Mouse (Mus musculus) olfactory bulb, adult 2 months (tissue): ENCODE measurements around the gene Art1. TPM values are rescaled to one million over a fixed set of nuclear protein-coding genes. Genes with fewer than 3 reads are reported as not detected.

Source experiments
- H3K27ac ChIP-seq: fragments of 200-500 bp; 2 replicates; pipeline ENCODE4 v1.5.1; 2012; ENCODE audit warnings: low read depth, low read length; ENCODE audit not compliant: insufficient read depth
- H3K4me1 ChIP-seq: fragments of 200-500 bp; 2 replicates; pipeline ENCODE4 v1.6.1; 2012; ENCODE audit warnings: low read length; ENCODE audit not compliant: control insufficient read depth, insufficient read depth
- H3K4me3 ChIP-seq: fragments of 200-500 bp; 2 replicates; pipeline ENCODE4 v1.5.1; 2012; ENCODE audit warnings: mild to moderate bottlenecking, low read depth, low read length, moderate library complexity; ENCODE audit not compliant: insufficient read depth
- CTCF ChIP-seq: fragments of 200-500 bp; IDR thresholded peaks from 2 replicates; pipeline ENCODE4 v1.5.1; 2012; ENCODE audit warnings: low read depth, mild to moderate bottlenecking, low read length, moderate library complexity; ENCODE audit not compliant: insufficient read depth
- POLR2A ChIP-seq: fragments of 200-500 bp; IDR thresholded peaks from 2 replicates; pipeline ENCODE4 v1.6.1; 2012; ENCODE audit warnings: mild to moderate bottlenecking, low read depth, low read length, moderate library complexity; ENCODE audit not compliant: insufficient read depth
- WGBS: fragments of 180-500 bp; shearing (Covaris S2); methylation state at CpG from one replicate; pipeline ENCODE4 v1.1.7; 2018; 5-methylcytosine and 5-hydroxymethylcytosine counted together
- polyA plus RNA-seq: library from polyadenylated mRNA; stranded (reverse); fragments of >200 nt; gene quantifications from 2 replicates; pipeline ENCODE4 v1.2.4, GENCODE M21; 2012; ENCODE audit warnings: low replicate concordance; ENCODE audit not compliant: missing spikeins, insufficient read depth, insufficient read length

Art1 gene
- polyA plus RNA-seq, 1 experiment: not detected

DNA sequence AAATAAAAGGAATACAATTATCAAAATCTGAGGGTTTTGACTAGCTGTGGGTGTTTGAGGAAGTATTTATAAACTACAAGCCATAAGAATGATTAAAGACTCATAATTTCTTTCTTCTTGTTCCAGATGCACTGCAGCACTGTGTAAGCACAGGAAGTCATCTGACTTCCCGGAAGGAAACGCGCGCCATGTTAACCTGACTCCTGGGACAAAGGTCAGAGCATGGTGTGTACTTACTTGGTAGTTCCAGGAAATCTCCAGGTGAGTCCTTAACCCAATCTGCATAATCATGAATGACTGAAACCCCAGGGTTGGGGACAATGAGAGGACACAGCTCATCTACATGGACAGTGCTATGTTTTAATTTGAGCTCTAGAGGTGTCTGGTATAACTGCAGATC lies 30.9 kb downstream of the Art1 start:
- Histone ChIP-seq H3K4me1 (no peaks in the 10 kb centered on the region), H3K4me3 (no peak overlapping the region), H3K27ac (no peak overlapping the region)
- WGBS: 88% methylated on average over 4 of the region's 4 CpGs
- TF ChIP-seq POLR2A: no peak
- no peak for TF ChIP-seq CTCF

GRCm38 (mm10) chr7:102137464-102137863 lies 35.9 kb downstream of the Art1 start:
- no peaks in the 10 kb centered on the region for H3K4me1 ChIP-seq
- WGBS: 78% methylated on average over 1 of the region's 1 CpGs
- H3K27ac ChIP-seq: no peak overlapping the region
- H3K4me3 ChIP-seq: no peak overlapping the region
- TF ChIP-seq CTCF: no peak

- TF ChIP-seq CTCF: no peak
- no peak for TF ChIP-seq POLR2A
- H3K27ac ChIP-seq: no peak overlapping the region
- WGBS: 99% methylated on average over 5 of the region's 5 CpGs
- no peaks in the 10 kb centered on the region for H3K4me1 ChIP-seq
- no peak overlapping the region for H3K4me3 ChIP-seq
These were observed 36.4 kb downstream of the Art1 start for GRCm38 (mm10) chr7:102137898-102138297.

DNA sequence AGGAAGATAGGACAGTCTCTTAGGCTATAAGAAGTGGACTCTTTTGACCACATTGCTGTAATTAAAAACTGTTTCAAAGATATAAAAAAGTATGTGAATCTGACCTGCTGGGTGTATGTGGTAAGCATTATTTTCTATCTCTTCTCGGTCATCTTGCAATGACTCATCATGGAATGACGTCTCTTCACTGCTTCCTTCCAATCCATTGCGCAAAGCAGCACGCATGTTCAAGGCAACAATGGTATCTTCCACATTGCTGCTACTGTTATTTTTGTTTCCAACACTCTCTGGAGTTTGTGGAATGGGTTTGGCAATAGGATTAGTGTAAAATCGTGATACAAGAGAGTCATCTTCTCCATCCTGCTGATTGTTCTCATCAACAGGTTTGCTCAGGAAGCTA lies 52.1 kb downstream of the Art1 start:
- H3K27ac ChIP-seq: no peak overlapping the region
- H3K4me3 ChIP-seq: no peak overlapping the region
- H3K4me1 ChIP-seq: no peaks in the 10 kb centered on the region
- TF ChIP-seq POLR2A (no peak), CTCF (no peak)
- WGBS: 90% methylated on average over 5 of the region's 5 CpGs

Other genes starting within 250 kb of the Art1 start
- not detected in 2 replicates for gene Folr2, start 244.5 kb upstream of the Art1 start, polyA plus RNA-seq
- not detected in 2 replicates for gene Anapc15, start 238.0 kb upstream of the Art1 start, polyA plus RNA-seq
- gene Folr1, start 231.0 kb upstream of the Art1 start, polyA plus RNA-seq: not detected in 2 replicates
- not detected in 2 replicates for gene Lamtor1, start 195.8 kb upstream of the Art1 start, polyA plus RNA-seq
- gene Tomt, start 195.4 kb upstream of the Art1 start, polyA plus RNA-seq: not detected in 2 replicates
- gene Lrrc51, start 167.8 kb upstream of the Art1 start, polyA plus RNA-seq: not detected in 2 replicates
- gene Numa1, start 167.6 kb upstream of the Art1 start, polyA plus RNA-seq: 257 TPM in 1 of 2 replicates, not detected in the other
- not detected in 2 replicates for gene Il18bp, start 83.1 kb upstream of the Art1 start, polyA plus RNA-seq
- gene Rnf121, start 36.3 kb upstream of the Art1 start, polyA plus RNA-seq: not detected in 2 replicates
- gene Xndc1, start 36.2 kb upstream of the Art1 start, polyA plus RNA-seq: not detected in 2 replicates
- gene Xntrpc, start 36.0 kb upstream of the Art1 start, polyA plus RNA-seq: not detected in 2 replicates
- gene Trpc2, start 18.6 kb upstream of the Art1 start, polyA plus RNA-seq: not detected in 2 replicates
- gene Art5, start 7.7 kb downstream of the Art1 start, polyA plus RNA-seq: not detected in 2 replicates
- not detected in 2 replicates for gene Chrna10, start 15.1 kb downstream of the Art1 start, polyA plus RNA-seq
- gene Nup98, start 108.4 kb downstream of the Art1 start, polyA plus RNA-seq: not detected in 2 replicates
- gene Pgap2, start 108.5 kb downstream of the Art1 start, polyA plus RNA-seq: not detected in 2 replicates
- gene Rhog, start 154.3 kb downstream of the Art1 start, polyA plus RNA-seq: not detected in 2 replicates
- not detected in 2 replicates for gene Stim1, start 166.1 kb downstream of the Art1 start, polyA plus RNA-seq